In genomic region chr10:73147543-73147942, GRCm38 (mm10) we compare ENCODE assay signal across 19 mouse cellular contexts. TPM values are rescaled to one million over a fixed set of nuclear protein-coding genes. Genes with fewer than 3 reads are reported as not detected.
"Had no signal": no experiment of that assay in that cellular context is flagged by ENCODE, and none has a peak within 500 bp of the region (broad histone marks: within the 10 kb centered on the region; RNA-seq: fewer than 3 reads in every experiment).

No protein-coding gene starts in this region.

- H3K36me3 ChIP-seq: liver, embryonic 12.5 days; neural tube, embryonic 13.5 days; neural tube, embryonic 15.5 days; stomach, embryonic 15.5 days had no signal

- H3K4me1 ChIP-seq: liver, embryonic 12.5 days; neural tube, embryonic 13.5 days; neural tube, embryonic 15.5 days; stomach, embryonic 15.5 days had no signal

- H3K27me3 ChIP-seq: liver, embryonic 12.5 days; neural tube, embryonic 13.5 days; neural tube, embryonic 15.5 days; stomach, embryonic 15.5 days had no signal

- ATAC-seq: liver, embryonic 12.5 days had no signal

- H3K9me3 ChIP-seq: liver, embryonic 12.5 days; neural tube, embryonic 13.5 days; neural tube, embryonic 15.5 days; stomach, embryonic 15.5 days had no signal

- DNase-seq: lung, adult 18-20 months; lung, embryonic 14.5 days; lung, postnatal 10 days; lung, postnatal 4 days; retina, postnatal 1 day; right cerebral cortex, adult 18-20 months; right cerebral cortex, postnatal 25 days; thymus, adult 2 months; thymus, postnatal 25 days; thymus, postnatal 4 days had no signal

- H3K4me2 ChIP-seq: liver, embryonic 12.5 days; lung, embryonic 14.5 days; neural tube, embryonic 13.5 days; neural tube, embryonic 15.5 days; stomach, embryonic 15.5 days had no signal

- H3K9ac ChIP-seq: liver, embryonic 12.5 days; liver, embryonic 14.5 days; lung, embryonic 14.5 days; neural tube, embryonic 13.5 days; neural tube, embryonic 15.5 days; stomach, embryonic 15.5 days had no signal

- H3K4me3 ChIP-seq: liver, embryonic 12.5 days; myocyte; neural tube, embryonic 13.5 days; neural tube, embryonic 15.5 days; stomach, embryonic 15.5 days had no signal

- H3K27ac ChIP-seq: liver, embryonic 12.5 days; liver, embryonic 14.5 days; neural tube, embryonic 13.5 days; neural tube, embryonic 15.5 days; stomach, embryonic 15.5 days; stomach, postnatal 0 days had no signal

RNA-seq across cellular contexts. Expression of gene Pcdh15, which starts 48.4 kb away (rescaled TPM):
- total RNA-seq: megakaryocyte, adult 5-6 weeks; megakaryocyte-erythroid progenitor cell, adult 5-6 weeks had no signal
- polyA plus RNA-seq: lung, embryonic 14.5 days had no signal
